Mouse (Mus musculus): ENCODE data around the gene Slc19a2.

The Slc19a2 gene

DNA sequence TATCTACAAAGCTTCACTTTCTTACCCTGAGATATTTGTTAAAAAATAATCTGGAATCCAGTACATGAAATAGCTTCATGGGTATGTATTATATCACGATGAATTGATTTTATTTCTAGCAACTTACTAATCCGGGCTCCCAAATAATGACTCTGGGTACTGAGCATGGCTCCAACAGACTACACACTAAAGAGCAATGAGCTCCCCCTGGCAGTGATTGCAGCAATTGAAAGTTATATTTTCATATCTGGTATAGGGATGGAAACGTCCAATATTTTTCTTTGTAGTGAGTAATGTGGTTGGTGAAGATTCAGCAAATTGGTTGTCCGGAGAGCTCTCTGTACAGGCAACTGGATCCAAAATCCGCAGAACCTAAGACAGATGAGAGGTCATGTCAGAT is 43.2 kb downstream of the Slc19a2 start:
- TF ChIP-seq GATA4 (IDR thresholded peaks at IDR 0.05; ENCODE audit: insufficient replicate concordance, low read length) = no peak

DNA sequence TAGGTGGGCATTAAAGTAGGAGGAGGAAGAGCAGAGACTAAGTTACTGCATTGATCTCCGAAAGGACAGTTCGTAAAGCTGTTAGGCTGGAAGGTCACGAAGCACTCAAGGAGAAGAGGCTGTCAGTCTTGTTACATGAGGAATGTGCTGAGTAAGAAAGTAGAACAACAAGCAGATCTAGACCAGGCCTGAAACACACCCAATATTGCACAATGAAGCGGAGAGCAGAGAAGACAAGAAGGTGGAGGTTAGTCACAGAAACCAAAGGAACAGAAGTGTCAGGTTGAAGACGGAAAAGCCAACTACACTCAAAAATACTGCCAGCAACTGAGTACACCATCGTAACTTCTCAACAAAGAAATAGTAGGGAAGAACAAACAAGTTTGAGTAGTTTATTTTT is 45.2 kb downstream of the Slc19a2 start:
- TF ChIP-seq GATA4 (IDR thresholded peaks at IDR 0.05; ENCODE audit: insufficient replicate concordance, low read length) = no peak

DNA sequence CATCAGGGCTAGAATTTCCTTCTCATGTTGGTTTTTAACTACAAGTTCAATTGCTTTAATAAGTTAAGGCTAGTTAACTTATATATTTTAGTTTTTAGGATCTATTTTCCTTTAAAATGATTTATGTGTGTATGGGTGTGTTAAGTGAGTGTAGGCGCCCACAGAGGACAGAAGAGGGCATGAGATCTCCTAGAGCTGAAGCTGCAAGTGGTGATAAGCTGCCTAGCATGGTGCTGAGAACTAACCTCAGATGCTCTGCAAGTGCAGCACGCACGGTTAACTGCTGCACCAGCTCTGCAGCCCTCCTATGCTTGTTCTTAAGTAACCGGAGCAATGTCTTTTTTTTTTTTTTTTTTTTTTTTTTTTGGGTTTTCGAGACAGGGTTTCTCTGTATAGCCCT is 47.6 kb downstream of the Slc19a2 start:
- no peak for TF ChIP-seq GATA4 (IDR thresholded peaks at IDR 0.05; ENCODE audit: insufficient replicate concordance, low read length)

DNA sequence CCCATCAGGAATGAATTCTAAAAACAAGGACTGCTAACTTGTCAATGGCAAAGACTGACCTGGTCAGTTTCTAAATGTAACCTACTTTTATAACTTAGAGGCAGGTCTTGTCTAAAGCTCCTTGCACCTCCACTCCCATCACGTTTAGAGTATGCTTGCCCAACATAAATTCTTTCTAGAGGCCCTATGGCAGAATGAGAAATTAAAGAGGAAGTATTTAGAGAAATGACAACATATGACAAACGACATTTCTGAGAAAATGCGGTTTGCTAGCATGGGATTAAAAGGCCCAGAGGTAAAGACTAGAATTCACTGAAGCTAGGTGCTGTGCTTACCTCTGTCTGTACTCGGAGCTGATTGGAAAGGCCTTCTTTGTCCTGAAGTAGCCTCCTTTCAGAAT is 53.1 kb downstream of the Slc19a2 start:
- no peak for TF ChIP-seq GATA4 (IDR thresholded peaks at IDR 0.05; ENCODE audit: insufficient replicate concordance, low read length)

DNA sequence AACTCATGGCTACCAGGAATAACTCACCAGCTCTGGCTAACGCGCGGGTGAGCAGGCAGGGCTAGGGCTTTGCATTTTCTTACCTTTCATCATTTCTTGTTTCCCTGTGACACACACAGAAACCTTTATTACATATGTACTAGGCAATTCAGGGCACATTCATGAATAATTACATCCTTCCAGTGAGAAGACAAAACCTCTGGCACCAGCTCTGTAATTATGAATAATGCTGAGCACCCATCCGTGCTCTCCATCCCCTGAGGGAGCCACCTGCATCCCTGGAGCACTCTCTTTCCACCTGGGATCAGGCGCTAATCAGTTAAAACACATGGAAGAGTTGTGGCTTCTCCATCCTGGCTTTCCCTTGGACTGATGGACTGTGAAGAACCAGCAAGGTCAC is 55.0 kb downstream of the Slc19a2 start, which contains the start of gene Nme7:
Nme7 (plus strand) TSS at position 301 of the 400 bp plus-strand sequence.
- no peak for TF ChIP-seq GATA4 (IDR thresholded peaks at IDR 0.05; ENCODE audit: insufficient replicate concordance, low read length)

DNA sequence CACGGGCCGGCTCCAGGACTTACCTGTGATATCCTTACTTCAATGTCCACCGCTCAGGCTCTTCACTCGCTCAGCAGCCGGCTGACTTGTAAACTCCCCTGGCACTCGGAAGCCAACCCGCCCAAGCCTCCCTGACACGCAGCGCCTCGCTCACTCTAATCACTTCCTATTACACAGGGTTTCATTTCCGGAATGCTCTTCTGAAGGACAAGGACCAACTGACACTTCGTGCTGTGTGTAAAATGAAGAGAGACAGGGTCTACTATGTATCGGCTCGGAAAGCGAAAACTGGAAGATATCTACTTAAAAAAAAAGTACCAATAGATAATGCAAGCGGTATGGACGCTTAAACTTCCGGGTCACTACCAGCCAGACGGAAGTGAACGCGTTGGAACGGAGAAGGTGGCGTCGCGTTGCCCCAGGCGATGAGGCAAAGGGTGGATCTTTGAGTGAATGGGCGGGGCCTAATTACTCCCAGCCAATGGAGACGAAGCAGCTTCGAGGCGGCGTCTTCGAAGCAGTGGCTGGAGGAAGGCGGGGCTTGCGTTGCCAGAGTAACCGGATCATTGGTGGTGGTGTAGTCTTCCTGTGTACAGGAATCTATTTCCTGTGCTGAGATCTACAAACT is 58.4 kb downstream of the Slc19a2 start, which contains the start of gene Blzf1:
Blzf1 (minus strand) TSS at position 366 of the 628 bp plus-strand sequence.
- TF ChIP-seq GATA4 (IDR thresholded peaks at IDR 0.05; ENCODE audit: insufficient replicate concordance, low read length) = no peak; the same call in 1 of the 2 replicates

DNA sequence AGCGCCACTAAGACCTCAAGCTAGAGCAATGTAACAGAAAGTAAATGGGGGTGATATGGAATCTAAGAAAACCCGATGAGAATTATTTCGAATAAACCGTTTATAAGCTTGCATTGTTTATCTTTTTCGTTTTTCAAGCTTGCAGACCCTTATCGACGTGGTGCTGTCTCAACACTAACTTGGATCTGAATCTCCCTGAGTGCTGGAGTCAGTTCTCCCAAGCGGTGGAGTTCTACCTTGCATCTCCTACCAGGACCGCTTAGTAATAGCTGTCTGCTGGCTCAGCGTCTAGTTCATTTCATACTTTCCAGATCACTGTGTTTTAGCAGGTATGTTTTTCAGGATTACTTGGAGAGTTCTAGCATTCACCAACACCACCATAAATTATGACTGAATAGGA is 59.1 kb downstream of the Slc19a2 start:
- no peak for TF ChIP-seq GATA4 (IDR thresholded peaks at IDR 0.05; ENCODE audit: insufficient replicate concordance, low read length)

DNA sequence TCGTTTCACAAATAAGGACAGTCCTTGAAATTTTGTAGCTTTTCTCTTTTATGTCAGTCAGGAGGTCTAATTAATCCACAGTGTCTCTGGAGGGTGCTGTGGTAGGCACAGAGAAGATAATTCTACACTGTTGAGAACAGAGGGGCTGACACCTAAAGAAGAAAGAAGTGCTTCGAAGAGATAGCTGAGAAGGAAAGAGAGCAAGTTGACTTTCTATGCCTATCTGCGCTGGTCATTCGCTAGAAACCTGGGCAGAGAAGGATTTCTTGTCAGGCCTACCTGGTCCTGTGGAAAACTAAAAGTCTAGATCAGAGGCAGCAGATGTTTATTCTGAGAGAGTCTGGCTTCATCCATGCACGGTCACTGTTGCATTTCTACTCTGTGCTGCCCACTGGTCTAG is 65.2 kb downstream of the Slc19a2 start:
- no peak for TF ChIP-seq GATA4 (IDR thresholded peaks at IDR 0.05; ENCODE audit: insufficient replicate concordance, low read length)
